Mouse (Mus musculus) urinary bladder, postnatal 0 days (tissue): ENCODE results near the gene Rfx8. TPM values are rescaled to one million over a fixed set of nuclear protein-coding genes. Genes with fewer than 3 reads are reported as not detected.

Experiments
- polyA plus RNA-seq: library from polyadenylated mRNA; unstranded; fragments of >200 nt; fragmentation: Nextera tagmentation; extraction: Ambion mirVana; gene quantifications from 2 replicates; pipeline ENCODE4 v1.2.1, GENCODE M21; 2015

Gene Rfx8
- 0.11 TPM in 1 of 2 replicates, not detected in the other for polyA plus RNA-seq

DNA sequence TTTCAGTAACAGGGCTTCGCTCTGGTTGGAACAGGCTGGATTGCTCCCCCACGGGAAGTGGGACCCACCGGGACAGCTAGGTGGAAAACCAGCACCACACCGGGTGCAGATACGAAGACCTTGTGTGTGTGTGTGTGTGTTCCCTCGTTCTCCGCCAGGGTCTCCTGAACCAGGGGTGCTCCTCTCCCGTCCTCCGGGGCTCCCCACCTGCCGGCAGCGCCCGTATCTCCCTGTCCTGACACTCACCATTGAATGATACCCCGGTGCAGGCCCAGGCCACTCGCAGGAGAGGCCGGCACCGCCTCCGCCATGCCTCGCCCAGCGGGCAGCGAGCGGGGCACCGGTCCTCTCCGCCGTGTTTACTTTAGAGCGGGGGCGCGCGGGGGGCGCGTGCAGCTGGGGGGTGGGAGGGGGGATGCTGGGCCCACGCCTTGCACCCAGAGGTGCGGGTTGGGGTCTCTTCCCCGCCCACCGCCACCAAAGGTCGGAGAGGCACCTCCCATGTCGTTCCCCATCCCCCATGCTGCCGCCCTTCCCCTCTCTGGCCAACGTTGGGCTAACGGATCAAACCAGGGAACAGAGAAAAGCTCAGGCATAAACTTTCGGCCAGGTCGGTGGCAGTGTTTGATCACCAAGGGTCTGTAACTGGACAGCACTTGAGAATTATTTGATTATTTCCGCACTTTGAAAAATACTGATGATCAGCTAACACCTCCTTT is at the start of gene Rfx8:
Rfx8 (minus strand) TSS at position 366 of the 719 bp plus-strand sequence.

DNA sequence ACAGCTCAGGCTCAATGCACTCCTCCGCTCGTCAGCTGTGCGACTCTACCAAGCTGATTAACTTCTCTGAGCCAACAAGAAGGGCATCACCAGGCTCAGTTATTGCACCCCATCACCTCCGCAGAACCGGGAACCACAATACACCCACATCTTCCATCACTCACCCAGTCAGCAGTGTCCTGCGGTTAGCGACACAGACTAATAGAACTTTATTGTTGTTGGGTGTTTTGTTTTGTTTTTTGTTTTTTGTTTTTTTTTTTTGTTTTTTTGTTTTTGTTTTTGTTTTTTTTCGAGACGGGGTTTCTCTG is 69.6 kb downstream of the Rfx8 start, which contains the start of gene Creg2:
Creg2 (minus strand) TSS at position 234 of the 308 bp plus-strand sequence.

Other genes starting within 250 kb of the Rfx8 start
- gene Tbc1d8, start 242.2 kb downstream of the Rfx8 start, polyA plus RNA-seq = 5.3 and 5.4 TPM in 2 replicates
- 10.6 and 12.7 TPM in 2 replicates for gene Cnot11, start 186.0 kb downstream of the Rfx8 start, polyA plus RNA-seq
- 14.1 and 16.7 TPM in 2 replicates for gene Rnf149, start 143.6 kb downstream of the Rfx8 start, polyA plus RNA-seq
- gene Creg2, start 69.5 kb downstream of the Rfx8 start, polyA plus RNA-seq = 0.04 and 0.10 TPM in 2 replicates
- gene Gm3646, start 84.3 kb upstream of the Rfx8 start, polyA plus RNA-seq = 5.1 and 8.7 TPM in 2 replicates
- 11.8 and 13.8 TPM in 2 replicates for gene Map4k4, start 179.9 kb upstream of the Rfx8 start, polyA plus RNA-seq